Mouse (Mus musculus): ENCODE data around the gene Tex12. TPM values are rescaled to one million over a fixed set of nuclear protein-coding genes. Genes with fewer than 3 reads are reported as not detected.
A peak's percentile ranks its signal among the peaks of the same experiment; 100 is the strongest.

Tex12 gene
- polyA plus RNA-seq, 1 experiment from 2014 or later = not detected

GRCm38 (mm10) chr9:50590856-50591518 is 29.9 kb upstream of the Tex12 start:
- no peak overlapping the region for H3K9ac ChIP-seq
- no peak for ATAC-seq (ENCODE audit: extremely low read depth, insufficient number of reproducible peaks, low FRiP score, low TSS enrichment)
- no peaks in the 10 kb centered on the region for H3K9me3 ChIP-seq
- no peaks in the 10 kb centered on the region for H3K4me1 ChIP-seq
- peaks cover 16% of the 10 kb centered on the region for H3K36me3 ChIP-seq
- no peak overlapping the region for H3K4me2 ChIP-seq
- no peak overlapping the region for H3K27ac ChIP-seq (replicated peaks)
- 74% methylated on average over 10 of the region's 10 CpGs for WGBS
- no peak overlapping the region for H3K4me3 ChIP-seq
- H3K27me3 ChIP-seq (replicated peaks) = no peaks in the 10 kb centered on the region

GRCm38 (mm10) chr9:50586955-50587354 is 25.8 kb upstream of the Tex12 start:
- no peak for ATAC-seq (ENCODE audit: extremely low read depth, insufficient number of reproducible peaks, low FRiP score, low TSS enrichment)
- no peak overlapping the region for H3K4me3 ChIP-seq
- no peak overlapping the region for H3K9ac ChIP-seq
- no peak overlapping the region for H3K27ac ChIP-seq (replicated peaks)
- no peaks in the 10 kb centered on the region for H3K36me3 ChIP-seq
- no peaks in the 10 kb centered on the region for H3K4me1 ChIP-seq
- H3K27me3 ChIP-seq (replicated peaks) = no peaks in the 10 kb centered on the region
- WGBS = 68% methylated on average over 4 of the region's 4 CpGs
- H3K4me2 ChIP-seq = no peak overlapping the region
- no peaks in the 10 kb centered on the region for H3K9me3 ChIP-seq

GRCm38 (mm10) chr9:50585145-50585818 is 24.2 kb upstream of the Tex12 start:
- WGBS = 62% methylated on average over 6 of the region's 6 CpGs
- H3K36me3 ChIP-seq = no peaks in the 10 kb centered on the region
- no peak overlapping the region for H3K4me2 ChIP-seq
- no peaks in the 10 kb centered on the region for H3K4me1 ChIP-seq
- H3K27me3 ChIP-seq (replicated peaks) = no peaks in the 10 kb centered on the region
- no peak for ATAC-seq (ENCODE audit: extremely low read depth, insufficient number of reproducible peaks, low FRiP score, low TSS enrichment)
- H3K9me3 ChIP-seq = no peaks in the 10 kb centered on the region
- H3K27ac ChIP-seq (replicated peaks) = no peak overlapping the region
- no peak overlapping the region for H3K4me3 ChIP-seq
- no peak overlapping the region for H3K9ac ChIP-seq

- Histone ChIP-seq H3K4me3 (no peak overlapping the region), H3K27me3 (replicated peaks) (no peaks in the 10 kb centered on the region), H3K4me2 (no peak overlapping the region), H3K36me3 (no peaks in the 10 kb centered on the region), H3K4me1 (no peaks in the 10 kb centered on the region), H3K27ac (replicated peaks) (no peak overlapping the region), H3K9me3 (no peaks in the 10 kb centered on the region), H3K9ac (no peak overlapping the region)
- ATAC-seq (ENCODE audit: extremely low read depth, insufficient number of reproducible peaks, low FRiP score, low TSS enrichment) = no peak
- 27% methylated on average over 4 of the region's 4 CpGs for whole genome bisulfite sequencing
These were observed 19.2 kb upstream of the Tex12 start for GRCm38 (mm10) chr9:50580370-50580769.

GRCm38 (mm10) chr9:50569599-50570525 is 8.7 kb upstream of the Tex12 start:
- no peak overlapping the region for H3K9ac ChIP-seq
- no peak for ATAC-seq (ENCODE audit: extremely low read depth, insufficient number of reproducible peaks, low FRiP score, low TSS enrichment)
- no peaks in the 10 kb centered on the region for H3K27me3 ChIP-seq (replicated peaks)
- H3K4me2 ChIP-seq = no peak overlapping the region
- WGBS = 56% methylated on average over 10 of the region's 10 CpGs
- peaks cover 12% of the 10 kb centered on the region for H3K4me1 ChIP-seq
- H3K27ac ChIP-seq (replicated peaks) = no peak overlapping the region
- no peaks in the 10 kb centered on the region for H3K9me3 ChIP-seq
- H3K36me3 ChIP-seq = no peaks in the 10 kb centered on the region
- H3K4me3 ChIP-seq = no peak overlapping the region

GRCm38 (mm10) chr9:50567881-50568280 is 6.8 kb upstream of the Tex12 start:
- Histone ChIP-seq H3K9ac (no peak overlapping the region), H3K27me3 (replicated peaks) (no peaks in the 10 kb centered on the region), H3K9me3 (no peaks in the 10 kb centered on the region), H3K36me3 (no peaks in the 10 kb centered on the region), H3K4me1 (peaks cover 12% of the 10 kb centered on the region), H3K27ac (replicated peaks) (no peak overlapping the region), H3K4me3 (no peak overlapping the region), H3K4me2 (no peak overlapping the region)
- ATAC-seq (ENCODE audit: extremely low read depth, insufficient number of reproducible peaks, low FRiP score, low TSS enrichment) = no peak
- 66% methylated on average over 2 of the region's 2 CpGs for WGBS

- Histone ChIP-seq H3K4me3 (no peak overlapping the region), H3K4me1 (peaks cover 12% of the 10 kb centered on the region), H3K4me2 (no peak overlapping the region), H3K9ac (no peak overlapping the region), H3K36me3 (no peaks in the 10 kb centered on the region), H3K9me3 (no peaks in the 10 kb centered on the region), H3K27ac (replicated peaks) (no peak overlapping the region), H3K27me3 (replicated peaks) (no peaks in the 10 kb centered on the region)
- ATAC-seq (ENCODE audit: extremely low read depth, insufficient number of reproducible peaks, low FRiP score, low TSS enrichment) = no peak
- 79% methylated on average over 4 of the region's 4 CpGs for WGBS
These were observed 6.2 kb upstream of the Tex12 start for GRCm38 (mm10) chr9:50567372-50567771.

- Histone ChIP-seq H3K36me3 (no peaks in the 10 kb centered on the region), H3K4me2 (no peak overlapping the region), H3K4me1 (peaks cover 12% of the 10 kb centered on the region), H3K9ac (no peak overlapping the region), H3K4me3 (no peak overlapping the region), H3K9me3 (0 out of 2 replicates have a peak, but pooled peaks cover 4% of the 10 kb centered on the region), H3K27ac (replicated peaks) (no peak overlapping the region), H3K27me3 (replicated peaks) (no peaks in the 10 kb centered on the region)
- no peak for ATAC-seq (ENCODE audit: extremely low read depth, insufficient number of reproducible peaks, low FRiP score, low TSS enrichment)
- 30% methylated on average over 4 of the region's 4 CpGs for WGBS
These were observed 4.8 kb upstream of the Tex12 start for GRCm38 (mm10) chr9:50565940-50566339.

GRCm38 (mm10) chr9:50565173-50565572 is 4.0 kb upstream of the Tex12 start:
- Histone ChIP-seq H3K4me2 (no peak overlapping the region), H3K9ac (no peak overlapping the region), H3K4me1 (peaks cover 12% of the 10 kb centered on the region), H3K4me3 (no peak overlapping the region), H3K27me3 (replicated peaks) (no peaks in the 10 kb centered on the region), H3K9me3 (0 out of 2 replicates have a peak, but pooled peaks cover 4% of the 10 kb centered on the region), H3K36me3 (no peaks in the 10 kb centered on the region), H3K27ac (replicated peaks) (no peak overlapping the region)
- ATAC-seq (ENCODE audit: extremely low read depth, insufficient number of reproducible peaks, low FRiP score, low TSS enrichment) = no peak
- 63% methylated on average over 7 of the region's 7 CpGs for WGBS

- WGBS = 75% methylated on average over 2 of the region's 2 CpGs
- H3K27ac ChIP-seq (replicated peaks) = no peak overlapping the region
- H3K4me1 ChIP-seq = peaks cover 12% of the 10 kb centered on the region
- H3K4me3 ChIP-seq = no peak overlapping the region
- no peaks in the 10 kb centered on the region for H3K36me3 ChIP-seq
- no peak for ATAC-seq (ENCODE audit: extremely low read depth, insufficient number of reproducible peaks, low FRiP score, low TSS enrichment)
- H3K9me3 ChIP-seq = 0 out of 2 replicates have a peak, but pooled peaks cover 4% of the 10 kb centered on the region
- no peaks in the 10 kb centered on the region for H3K27me3 ChIP-seq (replicated peaks)
- no peak overlapping the region for H3K4me2 ChIP-seq
- H3K9ac ChIP-seq = no peak overlapping the region
These were observed 814 bp upstream of the Tex12 start for GRCm38 (mm10) chr9:50561918-50562360.

- ATAC-seq (ENCODE audit: extremely low read depth, insufficient number of reproducible peaks, low FRiP score, low TSS enrichment) = no peak
- H3K27me3 ChIP-seq (replicated peaks) = no peaks in the 10 kb centered on the region
- WGBS = 43% methylated on average over 2 of the region's 2 CpGs
- no peak within 1 kb of the TSS for H3K27ac ChIP-seq (replicated peaks)
- H3K9ac ChIP-seq = peak within 1 kb of the TSS; percentile 54; the same call in 1 of the 2 replicates
- H3K4me1 ChIP-seq = no peaks in the 10 kb centered on the region
- peak within 1 kb of the TSS; percentile 46 for H3K4me2 ChIP-seq
- H3K9me3 ChIP-seq = no peaks in the 10 kb centered on the region
- H3K4me3 ChIP-seq = peak within 1 kb of the TSS; percentile 19
- no peaks in the 10 kb centered on the region for H3K36me3 ChIP-seq
These were observed 6.1 kb downstream of the Tex12 start, which contains the start of gene Bco2 for GRCm38 (mm10) chr9:50555094-50555446. TSS of gene Bco2 (minus strand) at chr9:50555181.
